Mouse (Mus musculus): Measurements from ENCODE around the gene Cfap43. TPM values are rescaled to one million over a fixed set of nuclear protein-coding genes. Genes with fewer than 3 reads are reported as not detected.

Cfap43 gene
- polyA plus RNA-seq, 1 experiment from 2014 or later: 0.16 TPM

DNA sequence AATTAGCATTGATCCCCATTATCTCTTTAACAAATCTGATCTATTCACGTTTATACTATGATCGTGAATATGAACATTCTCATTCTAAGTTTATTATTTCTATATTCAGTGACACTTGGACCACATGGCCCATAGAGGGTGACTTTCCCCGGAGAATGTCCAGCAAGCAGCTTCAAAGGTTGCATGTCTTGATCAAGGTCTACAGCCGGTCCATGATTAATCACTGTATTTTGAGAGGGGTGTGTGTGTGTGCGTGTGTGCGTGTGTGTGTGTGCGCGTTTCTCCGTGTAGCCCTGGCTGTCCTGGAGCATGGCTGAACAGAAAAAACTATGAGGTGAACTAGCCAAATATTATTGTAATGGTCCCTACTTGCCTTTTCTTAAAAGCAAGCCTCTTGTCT is 166.6 kb downstream of the Cfap43 start:
- Histone ChIP-seq H3K4me3 (ENCODE audit: control insufficient read depth in 1 of 2, insufficient read depth in 1 of 2, low read depth in 1 of 2, low read length in 2 of 2) (no peak overlapping the region), H3K9ac (ENCODE audit: low read length) (no peak overlapping the region), H3K4me2 (ENCODE audit: low read length) (no peak overlapping the region), H3K4me1 (ENCODE audit: control insufficient read depth in 2 of 2, insufficient read depth in 2 of 2, low read length in 2 of 2) (no peaks in the 10 kb centered on the region), H3K36me3 (ENCODE audit: control insufficient read depth, insufficient read depth, low read length) (no peaks in the 10 kb centered on the region), H3K27me3 (ENCODE audit: control insufficient read depth, insufficient read depth, low read length) (no peaks in the 10 kb centered on the region), H3K9me3 (ENCODE audit: control insufficient read depth, low read length) (no peaks in the 10 kb centered on the region), H3K27ac (replicated peaks in 1 of 2; ENCODE audit: control insufficient read depth in 1 of 2, insufficient read depth in 1 of 2, low read depth in 2 of 2, low read length in 2 of 2) (no peak overlapping the region)
- 90% methylated on average over 9 of the region's 9 CpGs for WGBS
- ATAC-seq (ENCODE audit: insufficient number of reproducible peaks, insufficient read depth, low FRiP score, low read depth): no peak

DNA sequence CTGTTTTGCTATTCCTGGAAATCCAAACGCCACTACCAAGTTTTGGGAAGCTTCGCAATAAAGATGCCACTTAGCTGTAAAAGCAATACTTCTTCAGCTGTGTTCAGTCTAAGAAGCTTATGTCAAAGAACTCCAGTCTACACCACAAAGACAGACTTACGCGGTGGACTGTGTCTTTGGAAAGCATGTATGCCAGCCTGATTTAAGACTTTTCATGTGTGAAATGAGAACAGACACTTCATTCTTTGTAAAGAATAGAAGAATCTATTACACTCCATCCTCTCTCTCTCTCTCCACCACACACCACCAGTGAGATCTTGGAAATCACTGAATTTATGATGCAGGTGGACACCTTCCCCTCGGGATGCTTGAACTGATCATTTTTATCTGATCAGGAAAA is 168.7 kb downstream of the Cfap43 start:
- Histone ChIP-seq H3K27me3 (ENCODE audit: control insufficient read depth, insufficient read depth, low read length) (no peaks in the 10 kb centered on the region), H3K9ac (ENCODE audit: low read length) (no peak overlapping the region), H3K27ac (replicated peaks in 1 of 2; ENCODE audit: control insufficient read depth in 1 of 2, insufficient read depth in 1 of 2, low read depth in 2 of 2, low read length in 2 of 2) (no peak overlapping the region), H3K36me3 (ENCODE audit: control insufficient read depth, insufficient read depth, low read length) (no peaks in the 10 kb centered on the region), H3K9me3 (ENCODE audit: control insufficient read depth, low read length) (no peaks in the 10 kb centered on the region), H3K4me2 (ENCODE audit: low read length) (no peak overlapping the region), H3K4me3 (ENCODE audit: control insufficient read depth in 1 of 2, insufficient read depth in 1 of 2, low read depth in 1 of 2, low read length in 2 of 2) (no peak overlapping the region), H3K4me1 (ENCODE audit: control insufficient read depth in 2 of 2, insufficient read depth in 2 of 2, low read length in 2 of 2) (no peaks in the 10 kb centered on the region; a peak in 1 of 4 replicates)
- no peak for ATAC-seq (ENCODE audit: insufficient number of reproducible peaks, insufficient read depth, low FRiP score, low read depth)
- whole genome bisulfite sequencing: 87% methylated on average over 5 of the region's 5 CpGs

DNA sequence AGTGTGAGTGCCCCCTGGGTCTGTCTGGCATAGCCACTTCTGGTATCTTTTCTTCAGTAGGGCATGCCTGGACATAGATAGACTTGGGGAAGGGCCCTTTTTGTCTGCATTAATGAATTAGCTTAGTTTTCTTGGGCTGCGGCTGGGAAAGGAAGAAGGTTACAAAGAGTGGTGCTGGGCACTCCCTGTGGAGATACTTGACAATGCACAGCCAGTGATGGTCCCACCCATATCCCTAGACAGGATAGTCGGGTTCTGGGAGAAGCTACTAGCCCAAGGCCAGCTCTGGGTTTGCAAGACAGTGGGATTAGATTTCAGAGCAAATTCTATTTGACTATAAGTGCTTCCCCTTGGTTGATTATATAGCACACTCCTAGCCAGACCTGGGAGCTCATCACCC is 170.1 kb downstream of the Cfap43 start:
- Histone ChIP-seq H3K4me3 (ENCODE audit: control insufficient read depth in 1 of 2, insufficient read depth in 1 of 2, low read depth in 1 of 2, low read length in 2 of 2) (no peak overlapping the region), H3K9me3 (ENCODE audit: control insufficient read depth, low read length) (no peaks in the 10 kb centered on the region), H3K27me3 (ENCODE audit: control insufficient read depth, insufficient read depth, low read length) (no peaks in the 10 kb centered on the region), H3K4me2 (ENCODE audit: low read length) (no peak overlapping the region), H3K36me3 (ENCODE audit: control insufficient read depth, insufficient read depth, low read length) (no peaks in the 10 kb centered on the region), H3K9ac (ENCODE audit: low read length) (no peak overlapping the region), H3K27ac (replicated peaks in 1 of 2; ENCODE audit: control insufficient read depth in 1 of 2, insufficient read depth in 1 of 2, low read depth in 2 of 2, low read length in 2 of 2) (no peak overlapping the region), H3K4me1 (ENCODE audit: control insufficient read depth in 2 of 2, insufficient read depth in 2 of 2, low read length in 2 of 2) (no peaks in the 10 kb centered on the region; a peak in 1 of 4 replicates)
- 86% methylated on average over 2 of the region's 2 CpGs for WGBS
- ATAC-seq (ENCODE audit: insufficient number of reproducible peaks, insufficient read depth, low FRiP score, low read depth): no peak

DNA sequence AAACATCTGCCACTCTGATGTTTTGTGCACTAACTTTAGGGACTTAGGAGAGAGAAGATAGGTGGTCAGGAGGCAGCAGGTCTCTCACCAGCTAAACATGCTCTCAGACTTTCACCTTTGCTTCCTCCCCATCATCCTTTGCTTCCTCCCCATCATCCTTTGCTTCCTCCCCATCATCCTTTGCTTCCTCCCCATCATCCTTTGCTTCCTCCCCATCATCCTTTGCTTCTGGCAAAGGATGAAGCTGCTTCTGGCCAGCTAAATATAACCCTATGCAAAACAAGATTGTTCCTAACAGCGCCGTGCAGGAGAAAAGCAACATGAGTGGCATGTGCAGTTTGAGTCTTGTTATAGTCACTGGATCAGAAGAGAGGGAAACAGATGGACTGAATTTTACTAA is 172.0 kb downstream of the Cfap43 start:
- WGBS: 73% methylated on average over 2 of the region's 2 CpGs
- no peaks in the 10 kb centered on the region for H3K36me3 ChIP-seq (ENCODE audit: control insufficient read depth, insufficient read depth, low read length)
- no peak overlapping the region for H3K4me3 ChIP-seq (ENCODE audit: control insufficient read depth in 1 of 2, insufficient read depth in 1 of 2, low read depth in 1 of 2, low read length in 2 of 2)
- H3K9me3 ChIP-seq (ENCODE audit: control insufficient read depth, low read length): no peaks in the 10 kb centered on the region
- no peak overlapping the region for H3K4me2 ChIP-seq (ENCODE audit: low read length)
- no peak for ATAC-seq (ENCODE audit: insufficient number of reproducible peaks, insufficient read depth, low FRiP score, low read depth)
- H3K9ac ChIP-seq (ENCODE audit: low read length): no peak overlapping the region
- H3K4me1 ChIP-seq (ENCODE audit: control insufficient read depth in 2 of 2, insufficient read depth in 2 of 2, low read length in 2 of 2): no peaks in the 10 kb centered on the region; a peak in 1 of 4 replicates
- H3K27ac ChIP-seq (replicated peaks in 1 of 2; ENCODE audit: control insufficient read depth in 1 of 2, insufficient read depth in 1 of 2, low read depth in 2 of 2, low read length in 2 of 2): no peak overlapping the region
- no peaks in the 10 kb centered on the region for H3K27me3 ChIP-seq (ENCODE audit: control insufficient read depth, insufficient read depth, low read length)

DNA sequence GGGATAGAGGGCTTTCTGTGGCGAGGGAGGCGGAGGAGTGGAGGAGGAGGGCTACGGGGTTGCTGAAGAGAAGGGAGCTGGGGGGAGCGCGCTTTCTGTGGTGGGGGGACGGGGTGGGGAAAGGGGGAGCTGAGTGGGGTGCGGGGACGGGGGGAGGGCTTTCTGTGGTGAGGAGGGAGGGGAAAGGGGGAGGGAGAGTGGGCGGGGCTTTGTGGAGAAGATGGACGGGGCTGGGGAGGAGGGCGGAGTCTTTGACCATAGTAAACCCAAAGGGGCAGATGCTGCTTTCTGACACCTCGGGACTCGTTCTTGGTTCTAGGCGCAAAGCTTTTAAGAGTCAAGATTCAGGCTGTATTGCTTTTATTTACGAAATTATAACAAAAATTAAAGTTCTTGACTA is 187.2 kb downstream of the Cfap43 start:
- no peak; the same call in 1 of the 2 replicates for ATAC-seq (ENCODE audit: insufficient number of reproducible peaks, insufficient read depth, low FRiP score, low read depth)

DNA sequence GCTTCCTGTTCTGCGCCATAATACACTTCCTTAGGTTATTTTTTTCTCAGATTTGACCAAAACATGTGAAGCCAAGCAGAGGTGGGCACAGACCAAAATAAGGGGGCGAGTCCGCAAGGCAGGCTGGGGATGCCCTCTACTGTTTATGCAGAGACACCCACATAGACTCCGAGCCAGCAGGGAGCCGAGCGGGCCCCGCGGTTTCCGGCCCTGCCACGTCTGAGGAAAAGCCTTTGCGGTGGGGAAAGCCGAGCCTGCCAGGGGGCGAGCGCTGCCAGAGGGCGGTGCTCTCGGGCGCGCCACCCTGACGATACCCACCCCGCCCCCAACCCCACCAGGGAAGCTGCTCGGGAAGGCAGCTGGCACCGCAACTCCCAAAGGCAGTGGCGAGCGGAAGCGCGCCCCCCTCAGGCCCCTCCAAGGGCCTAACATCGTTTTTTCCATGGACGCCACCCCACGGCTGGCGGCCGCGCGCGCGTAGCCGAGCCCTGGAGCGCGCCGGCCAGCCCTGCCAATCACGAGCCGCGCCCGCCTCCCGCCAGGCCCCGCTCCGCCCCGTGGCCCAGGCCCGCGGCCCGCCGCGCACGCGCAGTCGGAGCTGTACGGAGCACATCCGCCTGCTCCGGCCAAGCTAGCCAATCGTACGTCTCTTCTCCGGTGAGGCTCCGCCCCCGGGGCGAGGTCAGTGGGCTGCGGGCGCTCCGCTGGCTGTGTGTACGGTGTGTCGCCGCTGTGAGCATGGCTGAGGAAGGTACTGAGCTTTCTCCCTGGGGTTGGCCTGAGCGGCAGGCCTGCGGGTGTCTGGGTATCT is 187.8 kb downstream of the Cfap43 start, which contains the start of gene Sfr1:
Gene Sfr1, plus strand, starts transcription at position 612 of the 811 bp plus-strand sequence.
- peak within 1 kb of the TSS; percentile 83 for H3K4me2 ChIP-seq (ENCODE audit: low read length)
- peak; percentile 96 for ATAC-seq (ENCODE audit: insufficient number of reproducible peaks, insufficient read depth, low FRiP score, low read depth)
- H3K36me3 ChIP-seq (ENCODE audit: control insufficient read depth, insufficient read depth, low read length): peaks cover 39% of the 10 kb centered on the region
- no peaks in the 10 kb centered on the region for H3K9me3 ChIP-seq (ENCODE audit: control insufficient read depth, low read length)
- peaks cover 0 to 31% of the 10 kb centered on the region in 2 experiments for H3K4me1 ChIP-seq (ENCODE audit: control insufficient read depth in 2 of 2, insufficient read depth in 2 of 2, low read length in 2 of 2)
- peak within 1 kb of the TSS; percentile 76 to 80 for H3K4me3 ChIP-seq (ENCODE audit: control insufficient read depth in 1 of 2, insufficient read depth in 1 of 2, low read depth in 1 of 2, low read length in 2 of 2)
- no peaks in the 10 kb centered on the region for H3K27me3 ChIP-seq (ENCODE audit: control insufficient read depth, insufficient read depth, low read length)
- under 1% methylated on average over 59 of the region's 72 CpGs for WGBS
- H3K9ac ChIP-seq (ENCODE audit: low read length): peak within 1 kb of the TSS; percentile 82
- peak within 1 kb of the TSS; percentile 99 to 100 for H3K27ac ChIP-seq (replicated peaks in 1 of 2; ENCODE audit: control insufficient read depth in 1 of 2, insufficient read depth in 1 of 2, low read depth in 2 of 2, low read length in 2 of 2)

More for the DNA sequence above, 187.2 kb downstream of the Cfap43 start:
- Histone ChIP-seq H3K4me1 (ENCODE audit: control insufficient read depth in 2 of 2, insufficient read depth in 2 of 2, low read length in 2 of 2) (peaks cover 0 to 34% of the 10 kb centered on the region in 2 experiments), H3K9me3 (ENCODE audit: control insufficient read depth, low read length) (no peaks in the 10 kb centered on the region), H3K4me2 (ENCODE audit: low read length) (peak overlapping the region; percentile 83), H3K27ac (replicated peaks in 1 of 2; ENCODE audit: control insufficient read depth in 1 of 2, insufficient read depth in 1 of 2, low read depth in 2 of 2, low read length in 2 of 2) (peak overlapping the region; percentile 81 to 99), H3K4me3 (ENCODE audit: control insufficient read depth in 1 of 2, insufficient read depth in 1 of 2, low read depth in 1 of 2, low read length in 2 of 2) (peak overlapping the region; percentile 65 to 76), H3K36me3 (ENCODE audit: control insufficient read depth, insufficient read depth, low read length) (peaks cover 46% of the 10 kb centered on the region), H3K9ac (ENCODE audit: low read length) (peak overlapping the region; percentile 82), H3K27me3 (ENCODE audit: control insufficient read depth, insufficient read depth, low read length) (no peaks in the 10 kb centered on the region)
- WGBS: 2% methylated on average over 15 of the region's 15 CpGs

DNA sequence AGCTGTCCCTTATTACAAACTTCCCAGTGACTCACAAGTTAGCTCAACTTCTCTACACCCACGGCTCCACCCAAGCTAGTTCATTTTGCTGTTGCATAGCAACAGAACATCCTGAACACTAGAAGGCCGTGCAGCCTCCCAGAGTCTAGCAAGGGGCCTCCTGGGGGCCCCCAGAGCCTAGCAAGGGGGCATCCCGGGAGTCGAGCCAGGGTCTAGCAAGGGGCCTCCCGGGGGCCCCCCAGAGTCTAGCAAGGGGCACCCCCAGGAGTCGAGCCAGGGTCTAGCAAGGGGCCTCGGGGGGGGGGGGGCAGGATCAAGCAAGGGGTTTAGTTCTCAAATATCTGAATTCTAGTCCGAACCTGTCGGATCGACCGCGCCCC is 188.4 kb downstream of the Cfap43 start:
- Histone ChIP-seq H3K4me2 (ENCODE audit: low read length) (peak overlapping the region; percentile 83), H3K9ac (ENCODE audit: low read length) (peak overlapping the region; percentile 80), H3K27me3 (ENCODE audit: control insufficient read depth, insufficient read depth, low read length) (no peaks in the 10 kb centered on the region), H3K9me3 (ENCODE audit: control insufficient read depth, low read length) (no peaks in the 10 kb centered on the region), H3K4me3 (ENCODE audit: control insufficient read depth in 1 of 2, insufficient read depth in 1 of 2, low read depth in 1 of 2, low read length in 2 of 2) (peak overlapping the region; percentile 76 to 80), H3K27ac (replicated peaks in 1 of 2; ENCODE audit: control insufficient read depth in 1 of 2, insufficient read depth in 1 of 2, low read depth in 2 of 2, low read length in 2 of 2) (peak overlapping the region; percentile 99 to 100), H3K36me3 (ENCODE audit: control insufficient read depth, insufficient read depth, low read length) (peaks cover 33% of the 10 kb centered on the region), H3K4me1 (ENCODE audit: control insufficient read depth in 2 of 2, insufficient read depth in 2 of 2, low read length in 2 of 2) (peaks cover 0 to 25% of the 10 kb centered on the region in 2 experiments)
- under 1% methylated on average over 12 of the region's 12 CpGs for WGBS
- peak; percentile 81 for ATAC-seq (ENCODE audit: insufficient number of reproducible peaks, insufficient read depth, low FRiP score, low read depth)

All from heart, embryonic 14.5 days (tissue).